Mouse (Mus musculus) hindbrain, embryonic 16.5 days (tissue): ENCODE results near the gene Olfr1469. TPM values are rescaled to one million over a fixed set of nuclear protein-coding genes. Genes with fewer than 3 reads are reported as not detected.
"Not testable (repeated sequence)": the region's sequence is repeated elsewhere in the genome, so short reads cannot be mapped to it uniquely, and the experiment has no call there.

Source experiments
- ATAC-seq: fragments of 200-750 bp; cut with Nextera tagmentation; 2 replicates; pipeline ENCODE4 v1.8.0; 2017; ENCODE audit warnings: moderate TSS enrichment, moderate library complexity
- H3K27ac ChIP-seq: fragments of 300-500 bp; sonication (generic); 2 replicates; pipeline ENCODE4 v1.5.1; 2014; ENCODE audit warnings: low read depth, mild to moderate bottlenecking, control low read depth, low read length, moderate library complexity
- H3K27me3 ChIP-seq: fragments of 300-500 bp; sonication (generic); replicated peaks from 2 replicates; pipeline ENCODE4 v1.6.1; 2014; ENCODE audit warnings: low read length; ENCODE audit not compliant: control insufficient read depth, insufficient read depth
- H3K36me3 ChIP-seq: fragments of 300-500 bp; sonication (generic); 2 replicates; pipeline ENCODE4 v1.6.1; 2014; ENCODE audit warnings: mild to moderate bottlenecking, low read length, moderate library complexity, mixed read lengths; ENCODE audit not compliant: control insufficient read depth, insufficient read depth
- H3K4me1 ChIP-seq: fragments of 300-500 bp; sonication (generic); 2 replicates; pipeline ENCODE4 v1.6.1; 2014; ENCODE audit warnings: low read depth, low read length; ENCODE audit not compliant: control insufficient read depth, insufficient read depth
- H3K4me2 ChIP-seq: fragments of 300-500 bp; sonication (generic); 2 replicates; pipeline ENCODE4 v1.6.1; 2014; ENCODE audit warnings: mild to moderate bottlenecking, low read length, control low read depth, moderate library complexity
- H3K4me3 ChIP-seq: fragments of 300-500 bp; sonication (generic); 2 replicates; pipeline ENCODE4 v1.5.1; 2014; ENCODE audit warnings: mild to moderate bottlenecking, low read length, control low read depth, moderate library complexity
- H3K9ac ChIP-seq: fragments of 300-500 bp; sonication (generic); 2 replicates; pipeline ENCODE4 v1.6.1; 2014; ENCODE audit warnings: low read depth, mild to moderate bottlenecking, control low read depth, low read length, moderate library complexity
- H3K9me3 ChIP-seq: fragments of 300-500 bp; sonication (generic); 2 replicates; pipeline ENCODE4 v1.6.1; 2014; ENCODE audit warnings: mild to moderate bottlenecking, low read length, moderate library complexity; ENCODE audit not compliant: control insufficient read depth
- WGBS: fragments of 180-500 bp; shearing (Covaris S2); extraction: QIAGEN DNeasy Blood & Tissue Kit; methylation state at CpG from one replicate; pipeline ENCODE4 v1.1.7; 2014; 5-methylcytosine and 5-hydroxymethylcytosine counted together
- polyA plus RNA-seq: library from polyadenylated mRNA; unstranded; fragments of >200 nt; fragmentation: Nextera tagmentation; extraction: Ambion mirVana; gene quantifications from 2 replicates; pipeline ENCODE4 v1.2.1, GENCODE M21; 2015

Olfr1469 gene
- polyA plus RNA-seq = not detected in 2 replicates

DNA sequence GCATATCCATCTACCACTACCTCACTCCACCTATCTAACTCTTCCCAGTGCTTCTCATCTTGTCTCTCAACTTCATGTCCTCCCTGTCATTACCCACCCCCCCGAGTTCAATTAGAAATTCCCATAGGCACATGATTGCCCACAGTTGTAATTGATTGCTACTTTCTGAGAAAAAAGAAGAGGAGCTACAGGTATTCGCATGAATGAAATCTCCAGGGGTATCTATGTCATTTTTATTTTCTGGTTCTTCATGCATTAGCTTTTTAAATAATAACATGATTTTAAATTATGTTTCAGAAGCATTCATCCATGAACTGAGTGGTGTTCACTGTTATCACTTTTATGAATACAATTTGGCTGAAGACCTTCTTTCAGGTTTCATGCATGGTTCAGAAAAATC is at the start of gene Olfr1469:
Olfr1469 (plus strand) TSS at position 301 of the 400 bp plus-strand sequence.
- H3K4me2 ChIP-seq = no peak within 1 kb of the TSS
- no peak for ATAC-seq
- no peaks in the 10 kb centered on the region for H3K4me1 ChIP-seq
- H3K9me3 ChIP-seq = 0 out of 2 replicates have a peak, but pooled peaks cover 6% of the 10 kb centered on the region
- no peak within 1 kb of the TSS for H3K9ac ChIP-seq
- no peaks in the 10 kb centered on the region for H3K36me3 ChIP-seq
- H3K4me3 ChIP-seq = no peak within 1 kb of the TSS
- 78% methylated on average over 2 of the region's 2 CpGs for WGBS
- H3K27ac ChIP-seq = no peak within 1 kb of the TSS
- no peaks in the 10 kb centered on the region for H3K27me3 ChIP-seq

DNA sequence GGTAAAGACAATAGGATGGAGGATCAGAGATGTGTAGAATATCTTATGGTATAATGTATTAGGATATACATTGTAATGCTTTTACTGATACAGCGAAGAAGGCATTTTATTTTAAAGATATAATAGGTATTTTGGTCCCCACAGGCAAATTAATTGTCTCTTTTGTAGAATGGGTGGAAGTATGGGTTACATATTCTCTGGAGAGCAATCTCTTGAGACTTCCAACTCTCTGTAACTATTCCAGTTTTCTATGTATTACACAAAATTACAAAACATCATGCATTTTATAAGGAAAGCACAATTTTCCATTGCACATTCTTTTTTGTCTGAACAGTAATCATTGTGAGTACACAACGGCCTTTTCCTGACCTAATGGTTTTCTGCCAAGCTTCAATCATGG is 45.7 kb upstream of the Olfr1469 start, which contains the start of gene Olfr1467:
Olfr1467 (plus strand) TSS at position 301 of the 400 bp plus-strand sequence.
- peaks cover 7% of the 10 kb centered on the region for H3K9me3 ChIP-seq
- H3K9ac ChIP-seq = no peak within 1 kb of the TSS
- no peak within 1 kb of the TSS for H3K4me2 ChIP-seq
- no peaks in the 10 kb centered on the region for H3K36me3 ChIP-seq
- no peaks in the 10 kb centered on the region for H3K27me3 ChIP-seq
- ATAC-seq = no peak
- WGBS = 70% methylated on average over 2 of the region's 2 CpGs
- no peaks in the 10 kb centered on the region for H3K4me1 ChIP-seq
- no peak within 1 kb of the TSS for H3K4me3 ChIP-seq
- H3K27ac ChIP-seq = no peak within 1 kb of the TSS

DNA sequence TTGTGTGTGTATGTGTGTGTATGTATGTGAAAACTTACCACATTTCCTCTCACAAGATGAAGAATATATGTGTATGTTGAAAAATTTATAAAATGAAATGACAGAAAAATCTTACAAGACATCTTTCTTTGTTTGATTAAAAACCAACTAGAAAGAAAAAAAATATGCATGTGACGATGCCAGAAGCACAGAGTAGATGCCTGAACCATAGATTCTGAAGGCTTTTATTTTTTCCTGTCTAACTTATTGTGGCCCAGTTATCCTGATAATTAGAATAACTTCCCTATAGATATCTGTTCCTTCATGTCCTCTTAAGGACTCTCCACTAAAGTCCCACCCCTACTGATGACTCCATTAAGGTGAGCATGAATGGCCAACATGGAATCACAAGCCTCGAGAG is 35.5 kb downstream of the Olfr1469 start, which contains the start of gene Olfr1471:
Olfr1471 (plus strand) TSS at position 301 of the 400 bp plus-strand sequence.
- not testable (repeated sequence) for H3K4me2 ChIP-seq, H3K4me3 ChIP-seq, H3K9me3 ChIP-seq, H3K27me3 ChIP-seq, ATAC-seq, H3K4me1 ChIP-seq, H3K36me3 ChIP-seq, H3K27ac ChIP-seq, H3K9ac ChIP-seq
- 80% methylated on average over 2 of the region's 2 CpGs for WGBS

DNA sequence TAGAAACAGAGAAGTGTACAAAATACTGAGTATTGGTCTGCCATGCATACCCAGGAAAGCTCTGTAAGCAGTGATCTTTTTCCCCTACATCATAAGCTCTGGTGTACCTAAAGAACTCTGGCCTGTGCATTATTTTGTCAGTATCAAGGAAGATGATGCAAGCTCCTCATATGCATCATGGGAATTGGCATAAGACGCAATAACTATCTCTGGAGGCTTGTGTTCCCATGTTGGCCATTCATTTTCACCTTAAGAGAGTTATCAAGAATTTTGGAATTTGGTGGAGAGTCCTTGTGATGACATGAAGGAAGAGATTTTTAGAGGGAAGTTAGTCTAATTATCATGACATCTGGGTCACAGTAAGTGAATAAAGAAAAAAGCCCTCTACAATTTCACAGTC is 48.3 kb downstream of the Olfr1469 start, which contains the start of gene Olfr1472:
Olfr1472 (minus strand) TSS at position 101 of the 400 bp plus-strand sequence.
- Histone ChIP-seq H3K27ac (no peak within 1 kb of the TSS), H3K36me3 (no peaks in the 10 kb centered on the region), H3K4me2 (no peak within 1 kb of the TSS), H3K4me3 (no peak within 1 kb of the TSS), H3K9ac (no peak within 1 kb of the TSS), H3K9me3 (peaks cover 11% of the 10 kb centered on the region), H3K27me3 (no peaks in the 10 kb centered on the region), H3K4me1 (no peaks in the 10 kb centered on the region)
- no peak for ATAC-seq
- 88% methylated on average over 1 of the region's 1 CpGs for WGBS

Other genes starting within 250 kb of the Olfr1469 start
- not detected in 2 replicates for gene Olfr1461, start 244.8 kb upstream of the Olfr1469 start, polyA plus RNA-seq
- not detected in 2 replicates for gene Olfr1462, start 222.1 kb upstream of the Olfr1469 start, polyA plus RNA-seq
- not detected in 2 replicates for gene Olfr1463, start 176.5 kb upstream of the Olfr1469 start, polyA plus RNA-seq
- gene Olfr1465, start 92.3 kb upstream of the Olfr1469 start, polyA plus RNA-seq = not detected in 2 replicates
- gene Olfr1466, start 69.0 kb upstream of the Olfr1469 start, polyA plus RNA-seq = not detected in 2 replicates
- not detected in 2 replicates for gene Olfr1467, start 45.6 kb upstream of the Olfr1469 start, polyA plus RNA-seq
- gene Olfr1471, start 35.6 kb downstream of the Olfr1469 start, polyA plus RNA-seq = not detected in 2 replicates
- gene Olfr1472, start 48.2 kb downstream of the Olfr1469 start, polyA plus RNA-seq = not detected in 2 replicates
- not detected in 2 replicates for gene Olfr1474, start 61.7 kb downstream of the Olfr1469 start, polyA plus RNA-seq
- not detected in 2 replicates for gene Olfr1475, start 72.3 kb downstream of the Olfr1469 start, polyA plus RNA-seq
- not detected in 2 replicates for gene Olfr1477, start 92.7 kb downstream of the Olfr1469 start, polyA plus RNA-seq
- gene Olfr1480, start 120.1 kb downstream of the Olfr1469 start, polyA plus RNA-seq = not detected in 2 replicates
- gene Olfr1484, start 175.7 kb downstream of the Olfr1469 start, polyA plus RNA-seq = not detected in 2 replicates
- gene Olfr1487, start 209.5 kb downstream of the Olfr1469 start, polyA plus RNA-seq = not detected in 2 replicates
- not detected in 2 replicates for gene Olfr1489, start 223.8 kb downstream of the Olfr1469 start, polyA plus RNA-seq
- gene Olfr1490, start 243.2 kb downstream of the Olfr1469 start, polyA plus RNA-seq = not detected in 2 replicates